Mouse (Mus musculus) spleen, adult 10 weeks (tissue): ENCODE data around the gene Syt7. TPM values are rescaled to one million over a fixed set of nuclear protein-coding genes. Genes with fewer than 3 reads are reported as not detected.

Source experiments
- polyA plus RNA-seq: library from polyadenylated mRNA; stranded (reverse); fragments of 350-450 nt; fragmentation: Illumina TruSeq; extraction: RNeasy Lipid Tissue Mini Kit (QIAGEN cat#74804); gene quantifications from one replicate; pipeline ENCODE4 v1.2.3, GENCODE M21; 2015; ENCODE audit warnings: low replicate concordance; ENCODE audit not compliant: insufficient read depth

The Syt7 gene
- polyA plus RNA-seq, result 0.21 TPM

GRCm38 (mm10) chr19:10388615-10389313 lies at the start of gene Syt7:
TSS of gene Syt7 (plus strand) at chr19:10389090.

GRCm38 (mm10) chr19:10456752-10457483 lies 68.0 kb downstream of the Syt7 start, which contains the start of gene Lrrc10b:
TSS of gene Lrrc10b (minus strand) at chr19:10457473.

GRCm38 (mm10) chr19:10482703-10483102 lies 93.8 kb downstream of the Syt7 start, which contains the start of gene Ppp1r32:
TSS of gene Ppp1r32 (minus strand) at chr19:10482928.

Other genes with a start within 250 kb of the Syt7 start
- 22.3 TPM for gene Fads1, start 206.2 kb upstream of the Syt7 start, polyA plus RNA-seq
- 128 TPM for gene Tmem258, start 185.1 kb upstream of the Syt7 start, polyA plus RNA-seq
- 20.8 TPM for gene Fen1, start 184.9 kb upstream of the Syt7 start, polyA plus RNA-seq
- gene Myrf, start 148.3 kb upstream of the Syt7 start, polyA plus RNA-seq, result 0.57 TPM
- 0.41 TPM for gene Dagla, start 84.2 kb upstream of the Syt7 start, polyA plus RNA-seq
- not detected for gene Lrrc10b, start 68.4 kb downstream of the Syt7 start, polyA plus RNA-seq
- gene Ppp1r32, start 93.8 kb downstream of the Syt7 start, polyA plus RNA-seq, result 0.58 TPM
- gene Cpsf7, start 136.2 kb downstream of the Syt7 start, polyA plus RNA-seq, result 176 TPM
- gene Sdhaf2, start 137.1 kb downstream of the Syt7 start, polyA plus RNA-seq, result 102 TPM
- 11.1 TPM for gene Tmem216, start 167.1 kb downstream of the Syt7 start, polyA plus RNA-seq
- gene Cyb561a3, start 188.1 kb downstream of the Syt7 start, polyA plus RNA-seq, result 181 TPM
- gene Tmem138, start 188.3 kb downstream of the Syt7 start, polyA plus RNA-seq, result 17.3 TPM
- gene Ddb1, start 216.2 kb downstream of the Syt7 start, polyA plus RNA-seq, result 165 TPM
- 3.9 TPM for gene Tkfc, start 216.6 kb downstream of the Syt7 start, polyA plus RNA-seq
- 0.08 TPM for gene Vwce, start 245.1 kb downstream of the Syt7 start, polyA plus RNA-seq